Mouse (Mus musculus) midbrain, embryonic 15.5 days (tissue): ENCODE data around the gene Pdxp. TPM values are rescaled to one million over a fixed set of nuclear protein-coding genes. Genes with fewer than 3 reads are reported as not detected.

Source experiments
- ATAC-seq: fragments of 200-750 bp; cut with Nextera tagmentation; replicated peaks from 2 replicates; pipeline ENCODE4 v1.8.0; 2017; ENCODE audit warnings: moderate TSS enrichment
- H3K27ac ChIP-seq: fragments of 300-500 bp; sonication (generic); 2 replicates; pipeline ENCODE4 v1.5.1; 2015; ENCODE audit warnings: mild to moderate bottlenecking, inconsistent platforms
- H3K27me3 ChIP-seq: fragments of 300-500 bp; sonication (generic); replicated peaks from 2 replicates; pipeline ENCODE4 v1.6.1; 2015; ENCODE audit warnings: inconsistent platforms
- H3K36me3 ChIP-seq: fragments of 300-500 bp; sonication (generic); replicated peaks from 2 replicates; pipeline ENCODE4 v1.6.1; 2015; ENCODE audit warnings: inconsistent platforms
- H3K4me1 ChIP-seq: fragments of 300-500 bp; sonication (generic); 2 replicates; pipeline ENCODE4 v1.6.1; 2015; ENCODE audit warnings: inconsistent platforms
- H3K4me2 ChIP-seq: fragments of 300-500 bp; sonication (generic); 2 replicates; pipeline ENCODE4 v1.6.1; 2015; ENCODE audit warnings: inconsistent platforms, mild to moderate bottlenecking, moderate library complexity
- H3K4me3 ChIP-seq: fragments of 300-500 bp; sonication (generic); 2 replicates; pipeline ENCODE4 v1.5.1; 2015; ENCODE audit warnings: mild to moderate bottlenecking, inconsistent platforms
- H3K9ac ChIP-seq: fragments of 300-500 bp; sonication (generic); 2 replicates; pipeline ENCODE4 v1.6.1; 2015; ENCODE audit warnings: mild to moderate bottlenecking, inconsistent platforms
- H3K9me3 ChIP-seq: fragments of 300-500 bp; sonication (generic); 2 replicates; pipeline ENCODE4 v1.6.1; 2016; ENCODE audit warnings: inconsistent platforms
- WGBS: fragments of 180-500 bp; shearing (Covaris S2); methylation state at CpG from one replicate; pipeline ENCODE4 v1.1.7; 2015; ENCODE audit warnings: mixed read lengths; 5-methylcytosine and 5-hydroxymethylcytosine counted together
- polyA plus RNA-seq: library from polyadenylated mRNA; unstranded; fragments of >200 nt; fragmentation: Nextera tagmentation; extraction: Ambion mirVana; gene quantifications from 2 replicates; pipeline ENCODE4 v1.2.1, GENCODE M21; 2015

Pdxp gene
- polyA plus RNA-seq, 1 experiment from 2014 or later = 112 TPM

DNA sequence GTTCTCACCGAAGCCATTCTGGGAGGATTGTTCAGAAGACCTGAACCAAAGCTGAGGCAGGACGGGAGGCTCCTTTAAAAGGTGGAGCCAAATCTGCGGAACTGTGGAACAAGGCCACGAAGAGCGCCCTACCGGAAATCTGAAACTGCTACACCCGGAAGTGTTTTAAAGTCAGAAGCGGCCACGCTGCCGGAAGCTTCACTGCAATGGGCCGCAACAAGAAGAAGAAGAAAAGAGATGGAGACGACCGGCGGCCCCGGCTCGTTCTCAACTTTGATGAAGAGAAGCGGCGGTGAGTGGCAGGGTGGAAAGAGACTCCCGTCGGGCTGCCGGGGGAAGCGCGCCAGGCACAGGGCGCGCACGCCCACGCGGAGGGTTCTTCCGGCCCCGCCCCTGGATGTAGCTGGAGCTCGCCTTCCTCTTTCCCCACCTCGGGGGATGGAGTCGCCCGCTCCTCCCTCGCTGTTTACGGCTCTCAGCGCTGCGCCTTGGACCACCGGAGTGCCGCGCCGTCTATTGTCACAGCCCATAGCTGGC lies 21.1 kb downstream of the Pdxp start, which contains the start of gene Nol12:
TSS of gene Nol12 (plus strand) at position 150 of the 537 bp plus-strand sequence.
- H3K27ac ChIP-seq = peak within 1 kb of the TSS; percentile 88
- peak within 1 kb of the TSS; percentile 65 for H3K4me2 ChIP-seq
- peak within 1 kb of the TSS; percentile 80 for H3K4me3 ChIP-seq
- peak; percentile 89 for ATAC-seq
- H3K27me3 ChIP-seq = no peaks in the 10 kb centered on the region
- peaks cover 17% of the 10 kb centered on the region for H3K4me1 ChIP-seq
- peaks cover 13% of the 10 kb centered on the region; the same call in 1 of the 2 replicates for H3K36me3 ChIP-seq
- peak within 1 kb of the TSS; percentile 84 for H3K9ac ChIP-seq
- H3K9me3 ChIP-seq = no peaks in the 10 kb centered on the region
- WGBS = 0% methylated on average over 42 of the region's 42 CpGs

GRCm38 (mm10) chr15:78936403-78936802 lies 22.7 kb downstream of the Pdxp start:
- Histone ChIP-seq H3K9ac (no peak overlapping the region), H3K27me3 (no peaks in the 10 kb centered on the region), H3K27ac (no peak overlapping the region), H3K36me3 (peaks cover 28% of the 10 kb centered on the region), H3K4me1 (peaks cover 17% of the 10 kb centered on the region), H3K4me3 (no peak overlapping the region), H3K4me2 (peak overlapping the region; percentile 65; the same call in 1 of the 2 replicates), H3K9me3 (no peaks in the 10 kb centered on the region)
- 92% methylated on average over 12 of the region's 12 CpGs for WGBS
- ATAC-seq = no peak

DNA sequence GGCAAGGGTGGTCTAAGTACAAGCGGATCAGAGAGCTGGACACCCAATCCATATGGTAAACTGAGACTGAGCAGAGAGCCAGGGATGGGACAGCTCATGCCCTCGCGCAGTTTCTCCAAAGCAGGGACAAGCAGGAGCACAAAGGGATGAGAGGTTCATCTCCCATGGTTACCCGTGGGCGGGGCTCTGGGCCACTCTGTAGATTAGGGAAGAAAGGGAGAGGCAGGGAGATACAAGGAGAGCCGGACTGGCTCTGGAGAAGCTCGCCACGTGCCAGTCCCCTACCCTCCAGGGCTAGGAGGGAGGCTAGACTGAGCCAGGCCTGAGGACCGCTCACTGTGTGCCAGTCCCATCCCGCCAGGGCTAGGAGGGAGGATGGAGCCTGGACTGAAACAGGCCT lies 23.6 kb downstream of the Pdxp start:
- H3K9me3 ChIP-seq = no peaks in the 10 kb centered on the region
- no peak overlapping the region for H3K27ac ChIP-seq
- H3K4me1 ChIP-seq = peaks cover 17% of the 10 kb centered on the region
- no peaks in the 10 kb centered on the region for H3K27me3 ChIP-seq
- no peak for ATAC-seq
- 77% methylated on average over 10 of the region's 10 CpGs for WGBS
- H3K4me3 ChIP-seq = no peak overlapping the region
- H3K9ac ChIP-seq = no peak overlapping the region
- peaks cover 30% of the 10 kb centered on the region for H3K36me3 ChIP-seq
- no peak overlapping the region for H3K4me2 ChIP-seq

DNA sequence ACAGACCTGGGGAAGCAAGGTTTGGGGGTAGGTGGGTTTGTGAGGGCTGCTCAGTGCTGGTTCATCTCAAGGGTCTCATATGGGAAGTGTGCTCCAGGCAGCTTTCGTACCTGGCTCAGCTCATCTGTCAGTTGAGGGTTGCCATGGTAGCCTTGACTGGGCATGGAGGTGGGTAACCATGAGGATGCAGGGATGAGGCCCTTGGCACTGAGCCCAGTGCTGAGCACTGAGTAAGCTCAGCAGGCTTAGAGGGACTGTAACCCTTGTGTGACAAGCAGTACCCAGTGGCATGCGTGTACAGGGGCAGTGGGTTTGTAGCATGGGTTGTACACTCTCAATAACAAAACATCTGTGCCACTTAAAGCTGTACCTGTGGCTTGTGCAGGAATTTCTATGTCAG lies 24.2 kb downstream of the Pdxp start:
- H3K4me2 ChIP-seq = no peak overlapping the region
- H3K9ac ChIP-seq = no peak overlapping the region
- no peaks in the 10 kb centered on the region for H3K9me3 ChIP-seq
- H3K27ac ChIP-seq = no peak overlapping the region
- WGBS = 69% methylated on average over 2 of the region's 2 CpGs
- H3K4me3 ChIP-seq = no peak overlapping the region
- H3K4me1 ChIP-seq = peaks cover 23% of the 10 kb centered on the region
- H3K36me3 ChIP-seq = peaks cover 30% of the 10 kb centered on the region
- no peak for ATAC-seq
- H3K27me3 ChIP-seq = no peaks in the 10 kb centered on the region

DNA sequence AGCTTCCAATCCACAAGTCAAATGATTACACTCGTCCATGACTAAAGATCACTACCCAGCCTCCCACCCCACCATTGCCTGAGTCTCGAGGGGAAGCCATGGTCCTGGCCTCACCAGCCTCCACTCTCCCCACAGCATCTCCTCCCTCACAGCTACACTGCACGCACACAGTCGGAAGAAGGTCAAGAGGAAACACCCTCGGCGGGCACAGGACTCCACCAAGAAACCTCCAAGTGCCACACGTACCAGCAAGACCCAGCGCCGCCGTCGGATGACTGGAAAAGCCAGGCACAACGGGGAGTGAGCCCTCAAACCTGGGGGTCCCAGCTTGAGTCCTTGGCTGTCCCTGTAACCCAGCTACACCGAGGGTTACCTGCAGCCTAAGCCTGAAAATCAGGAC lies 26.6 kb downstream of the Pdxp start:
- no peak for ATAC-seq
- 94% methylated on average over 13 of the region's 13 CpGs for WGBS
- Histone ChIP-seq H3K9ac (no peak overlapping the region), H3K4me1 (peaks cover 18% of the 10 kb centered on the region), H3K4me3 (no peak overlapping the region), H3K9me3 (no peaks in the 10 kb centered on the region), H3K36me3 (peaks cover 30% of the 10 kb centered on the region), H3K4me2 (no peak overlapping the region), H3K27ac (no peak overlapping the region), H3K27me3 (no peaks in the 10 kb centered on the region)

GRCm38 (mm10) chr15:78942663-78943062 lies 28.9 kb downstream of the Pdxp start:
- under 1% methylated on average over 9 of the region's 9 CpGs for WGBS
- H3K4me3 ChIP-seq = peak overlapping the region; percentile 29
- peaks cover 12% of the 10 kb centered on the region for H3K4me1 ChIP-seq
- peak; percentile 31; the same call in 1 of the 2 replicates for ATAC-seq
- peak overlapping the region; percentile 45 for H3K9ac ChIP-seq
- no peak overlapping the region for H3K27ac ChIP-seq
- H3K9me3 ChIP-seq = no peaks in the 10 kb centered on the region
- peaks cover 27% of the 10 kb centered on the region for H3K36me3 ChIP-seq
- no peaks in the 10 kb centered on the region; the same call in 1 of the 2 replicates for H3K27me3 ChIP-seq
- H3K4me2 ChIP-seq = peak overlapping the region; percentile 48

- H3K4me2 ChIP-seq = no peak overlapping the region
- WGBS = 71% methylated on average over 7 of the region's 7 CpGs
- H3K36me3 ChIP-seq = 0 out of 2 replicates have a peak, but pooled peaks cover 3% of the 10 kb centered on the region
- H3K4me1 ChIP-seq = peaks cover 30% of the 10 kb centered on the region
- ATAC-seq = no peak
- H3K9me3 ChIP-seq = no peaks in the 10 kb centered on the region
- no peaks in the 10 kb centered on the region; the same call in 1 of the 2 replicates for H3K27me3 ChIP-seq
- no peak overlapping the region for H3K4me3 ChIP-seq
- no peak overlapping the region for H3K9ac ChIP-seq
- H3K27ac ChIP-seq = no peak overlapping the region
Observed at GRCm38 (mm10) chr15:78946232-78946631, 32.5 kb downstream of the Pdxp start.

DNA sequence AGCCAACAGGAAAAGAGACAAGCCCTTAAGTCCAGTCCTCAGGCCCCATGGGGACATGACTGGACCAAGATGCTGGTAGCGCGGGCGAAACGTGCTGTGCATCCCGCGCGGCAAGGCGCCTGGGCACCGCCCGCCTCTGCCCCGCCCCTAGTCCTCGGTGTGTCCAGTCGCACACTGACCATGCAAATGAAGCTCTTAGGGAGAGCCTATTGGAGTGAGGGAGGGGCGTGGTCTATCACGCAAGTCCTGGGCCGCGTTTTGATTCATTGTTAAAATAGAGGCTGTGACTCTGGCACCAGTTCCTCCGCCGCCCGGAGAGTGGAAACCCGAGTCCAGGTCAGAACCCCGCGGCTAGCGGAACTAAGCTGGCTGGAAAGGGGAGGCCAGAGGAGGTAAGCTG lies 33.9 kb downstream of the Pdxp start, which contains the start of gene Triobp:
TSS of gene Triobp (plus strand) at position 68 of the 400 bp plus-strand sequence.
- WGBS = under 1% methylated on average over 24 of the region's 24 CpGs
- Histone ChIP-seq H3K36me3 (no peaks in the 10 kb centered on the region), H3K9me3 (no peaks in the 10 kb centered on the region), H3K9ac (peak within 1 kb of the TSS; percentile 72), H3K4me2 (peak within 1 kb of the TSS; percentile 56), H3K4me3 (peak within 1 kb of the TSS; percentile 63), H3K27me3 (no peaks in the 10 kb centered on the region; the same call in 1 of the 2 replicates), H3K4me1 (peaks cover 27% of the 10 kb centered on the region), H3K27ac (peak within 1 kb of the TSS; percentile 80)
- ATAC-seq = peak; percentile 98

GRCm38 (mm10) chr15:78948152-78948725 lies 34.5 kb downstream of the Pdxp start:
- Histone ChIP-seq H3K36me3 (no peaks in the 10 kb centered on the region; the same call in 1 of the 2 replicates), H3K4me3 (peak overlapping the region; percentile 63), H3K27ac (peak overlapping the region; percentile 80), H3K4me2 (peak overlapping the region; percentile 56), H3K27me3 (no peaks in the 10 kb centered on the region; the same call in 1 of the 2 replicates), H3K9ac (peak overlapping the region; percentile 72), H3K4me1 (peaks cover 24% of the 10 kb centered on the region), H3K9me3 (no peaks in the 10 kb centered on the region)
- peak; percentile 55 for ATAC-seq
- 2% methylated on average over 11 of the region's 11 CpGs for WGBS

DNA sequence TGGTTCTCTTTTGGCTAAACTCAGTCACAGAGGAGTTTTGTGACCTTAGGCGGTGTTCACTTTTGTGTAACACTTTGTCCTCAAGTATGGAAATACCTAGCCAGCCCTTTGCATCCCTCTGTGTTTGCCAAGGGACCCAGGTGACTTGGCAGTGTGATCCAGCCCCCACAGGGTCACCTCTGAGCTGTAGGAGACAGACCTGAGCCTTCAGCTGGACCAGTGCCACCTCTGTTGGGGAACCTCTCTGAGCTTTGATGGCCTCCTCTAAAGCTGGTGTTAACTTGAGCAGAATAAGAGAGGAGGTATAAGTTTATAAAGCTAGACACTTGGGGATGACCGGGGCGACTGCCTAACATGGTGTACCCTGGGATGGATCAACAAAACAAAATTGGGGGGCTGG lies 35.2 kb downstream of the Pdxp start:
- Histone ChIP-seq H3K27ac (no peak overlapping the region), H3K27me3 (no peaks in the 10 kb centered on the region; the same call in 1 of the 2 replicates), H3K36me3 (no peaks in the 10 kb centered on the region; the same call in 1 of the 2 replicates), H3K4me2 (peak overlapping the region; percentile 56), H3K4me3 (peak overlapping the region; percentile 63), H3K4me1 (peaks cover 24% of the 10 kb centered on the region), H3K9me3 (no peaks in the 10 kb centered on the region), H3K9ac (peak overlapping the region; percentile 72; the same call in 1 of the 2 replicates)
- WGBS = 94% methylated on average over 3 of the region's 3 CpGs
- no peak for ATAC-seq

- no peaks in the 10 kb centered on the region for H3K27me3 ChIP-seq
- ATAC-seq = no peak
- H3K4me3 ChIP-seq = no peak overlapping the region
- no peak overlapping the region for H3K9ac ChIP-seq
- 0 out of 2 replicates have a peak, but pooled peaks cover 3% of the 10 kb centered on the region for H3K4me1 ChIP-seq
- H3K36me3 ChIP-seq = peaks cover 15% of the 10 kb centered on the region
- H3K27ac ChIP-seq = no peak overlapping the region
- 79% methylated on average over 3 of the region's 3 CpGs for WGBS
- no peaks in the 10 kb centered on the region for H3K9me3 ChIP-seq
- no peak overlapping the region for H3K4me2 ChIP-seq
Observed at GRCm38 (mm10) chr15:78955663-78956062, 41.9 kb downstream of the Pdxp start.

DNA sequence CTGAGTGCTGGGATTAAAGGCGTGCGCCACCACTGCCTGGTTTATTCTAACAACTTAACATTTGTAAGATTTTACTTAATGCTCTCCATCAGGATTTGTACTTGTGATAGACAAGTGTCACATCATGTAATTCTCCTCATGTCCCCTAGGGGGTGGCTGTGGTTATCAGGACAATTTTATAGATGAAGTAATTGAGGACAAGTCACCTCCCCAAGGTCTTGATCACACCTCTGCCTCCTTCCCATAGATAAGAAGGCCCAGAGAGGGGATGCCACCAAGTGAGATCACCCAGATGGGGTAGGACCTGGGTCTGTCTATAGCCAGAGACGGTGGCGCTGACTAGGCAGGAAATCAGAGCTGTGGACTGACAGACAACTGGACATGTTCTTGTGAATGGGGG lies 42.6 kb downstream of the Pdxp start:
- Histone ChIP-seq H3K4me2 (no peak overlapping the region), H3K27ac (no peak overlapping the region), H3K9ac (no peak overlapping the region), H3K4me3 (no peak overlapping the region), H3K4me1 (no peaks in the 10 kb centered on the region), H3K27me3 (no peaks in the 10 kb centered on the region), H3K36me3 (peaks cover 20% of the 10 kb centered on the region), H3K9me3 (no peaks in the 10 kb centered on the region)
- WGBS = 89% methylated on average over 4 of the region's 4 CpGs
- no peak for ATAC-seq
